Mouse (Mus musculus) MN1 (cell line): Measurements from ENCODE around the gene Oasl2.
"Not testable (repeated sequence)": the region's sequence is repeated elsewhere in the genome, so short reads cannot be mapped to it uniquely, and the experiment has no call there.

ENCODE experiments used
- DNase-seq: peaks from one replicate; pipeline ENCODE4 v3.0.0-alpha.2; 2016; ENCODE audit warnings: low spot score

The Oasl2 gene

DNA sequence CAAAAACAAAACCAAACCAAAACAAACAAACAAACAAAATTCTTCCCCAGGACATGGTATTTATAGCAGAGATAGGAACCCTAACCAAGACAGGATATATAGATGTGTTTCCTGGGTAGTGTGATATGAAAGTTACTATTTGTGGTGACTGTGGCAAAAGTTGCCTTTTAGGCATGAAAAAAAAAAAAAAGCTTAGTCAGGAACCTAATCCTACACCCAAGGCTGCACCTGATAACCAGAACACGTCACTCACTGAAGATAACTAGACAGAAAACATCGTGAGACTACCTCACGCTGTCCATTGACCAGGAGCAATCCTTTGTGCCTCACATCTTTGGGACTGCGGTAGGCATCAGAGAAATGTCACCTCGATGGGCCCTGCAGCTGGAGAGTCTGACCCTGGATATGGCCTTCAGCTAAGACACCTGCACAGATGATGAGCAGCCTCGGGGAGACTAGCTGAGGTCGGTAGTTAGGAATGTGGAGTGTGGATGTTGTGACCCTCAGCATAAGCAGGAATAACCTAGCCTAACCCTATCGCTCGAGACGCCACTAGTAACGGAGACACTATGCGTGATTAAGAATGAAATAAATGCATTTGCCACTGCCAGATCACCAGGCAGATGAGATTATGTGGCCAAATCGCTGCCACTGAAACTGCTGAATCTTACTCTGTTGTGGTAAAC, at the start of gene Oasl2:
Oasl2 (plus strand) TSS at position 249 of the 686 bp plus-strand sequence.
- no peak for DNase-seq

GRCm38 (mm10) chr5:114851565-114852236, 45.0 kb upstream of the Oasl2 start:
- DNase-seq: no peak

DNA sequence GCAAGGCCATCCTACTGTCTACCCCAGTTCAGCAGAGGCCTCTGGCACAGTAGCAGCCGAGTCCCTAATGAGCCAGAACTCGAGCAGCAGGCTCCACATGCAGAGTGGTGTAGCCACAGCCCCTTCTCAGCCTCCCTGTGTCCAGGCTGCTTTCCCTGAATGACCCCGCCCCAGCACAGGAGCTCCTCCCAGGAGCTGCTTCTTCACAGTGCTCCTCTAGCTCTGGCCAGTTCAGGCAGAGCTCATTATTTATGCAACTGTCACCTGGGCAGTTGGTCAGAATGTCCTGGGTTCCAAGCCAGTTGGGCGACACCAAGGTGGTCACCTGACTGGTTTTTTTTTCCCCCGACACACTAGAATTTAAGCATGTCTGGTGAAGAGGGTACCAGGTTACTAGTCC, 43.4 kb upstream of the Oasl2 start, which contains the start of gene 4930519G04Rik:
4930519G04Rik (plus strand) TSS at position 301 of the 400 bp plus-strand sequence.
- DNase-seq: not testable (repeated sequence)

DNA sequence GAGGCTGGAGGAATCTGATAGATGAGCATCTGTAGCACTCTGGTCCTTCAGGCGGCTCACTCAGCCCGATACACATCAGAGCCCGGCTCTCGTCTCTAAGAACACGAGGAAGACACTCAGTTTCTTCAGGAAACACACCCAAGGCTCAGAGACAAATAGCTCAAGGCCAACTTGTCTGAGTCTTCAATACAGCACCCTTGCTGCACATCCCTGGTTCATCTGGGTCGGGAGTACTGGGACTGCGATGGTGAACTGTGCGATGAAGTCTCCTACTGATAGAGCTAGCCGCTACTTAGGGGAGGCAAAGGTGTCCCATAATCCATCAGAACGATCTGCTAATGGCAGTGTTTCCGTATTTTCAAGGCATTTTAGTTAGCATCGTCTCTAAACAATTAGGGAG, 38.2 kb upstream of the Oasl2 start, which contains the start of gene Gm9936:
Gm9936 (minus strand) TSS at position 101 of the 400 bp plus-strand sequence.
- DNase-seq: no peak

GRCm38 (mm10) chr5:114859253-114859652, 37.5 kb upstream of the Oasl2 start:
- DNase-seq: peak; percentile 76

GRCm38 (mm10) chr5:114861730-114862129, 35.0 kb upstream of the Oasl2 start:
- no peak for DNase-seq

GRCm38 (mm10) chr5:114864813-114865212, 31.9 kb upstream of the Oasl2 start:
- DNase-seq: no peak

DNA sequence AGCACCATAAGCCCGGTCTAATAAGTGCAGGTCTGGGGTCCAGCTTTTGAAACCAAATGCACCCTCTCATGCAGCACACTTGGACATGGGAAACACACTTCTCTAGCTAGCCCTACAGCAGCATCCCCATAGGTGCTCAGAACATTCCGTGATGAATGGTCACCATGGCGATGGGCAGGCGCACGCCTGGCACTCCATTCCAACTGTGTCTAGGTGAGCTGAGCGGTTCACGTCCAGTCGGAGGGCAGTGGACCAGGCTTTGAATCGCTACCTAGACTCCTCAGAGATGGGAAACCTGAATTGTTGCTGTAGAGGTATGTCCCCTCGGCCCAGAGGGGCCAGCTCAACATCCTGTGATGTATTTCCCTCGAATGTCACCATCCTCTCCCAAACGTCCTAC, 31.5 kb upstream of the Oasl2 start:
- no peak for DNase-seq

DNA sequence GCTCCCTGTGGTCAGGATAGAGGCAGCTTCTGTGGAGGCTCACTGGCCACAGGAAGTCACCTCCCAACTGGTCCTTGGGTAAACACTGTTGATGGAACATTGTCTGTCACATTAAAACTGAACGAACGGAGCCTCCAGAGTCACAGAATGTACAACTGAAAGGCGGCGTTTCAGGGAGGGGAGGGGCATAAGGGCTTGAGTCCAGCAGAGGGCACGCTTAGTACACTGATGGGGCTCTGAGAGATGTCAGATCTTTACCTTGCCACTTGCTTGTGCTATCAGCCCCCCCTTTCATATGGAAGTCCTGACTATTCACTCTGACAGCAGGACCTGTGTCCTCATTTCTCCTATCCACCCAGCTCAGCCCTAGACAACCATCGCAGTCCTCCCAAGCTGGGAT, 20.9 kb upstream of the Oasl2 start:
- DNase-seq: peak; percentile 12

GRCm38 (mm10) chr5:114876331-114876730, 20.4 kb upstream of the Oasl2 start:
- no peak for DNase-seq

GRCm38 (mm10) chr5:114877487-114877886, 19.2 kb upstream of the Oasl2 start:
- no peak for DNase-seq

- no peak for DNase-seq
These were observed 17.3 kb upstream of the Oasl2 start for GRCm38 (mm10) chr5:114879399-114879798.

- DNase-seq: not testable (repeated sequence)
These were observed 14.4 kb upstream of the Oasl2 start for GRCm38 (mm10) chr5:114882319-114882718.

- no peak for DNase-seq
These were observed 13.7 kb upstream of the Oasl2 start for GRCm38 (mm10) chr5:114883022-114883421.

DNA sequence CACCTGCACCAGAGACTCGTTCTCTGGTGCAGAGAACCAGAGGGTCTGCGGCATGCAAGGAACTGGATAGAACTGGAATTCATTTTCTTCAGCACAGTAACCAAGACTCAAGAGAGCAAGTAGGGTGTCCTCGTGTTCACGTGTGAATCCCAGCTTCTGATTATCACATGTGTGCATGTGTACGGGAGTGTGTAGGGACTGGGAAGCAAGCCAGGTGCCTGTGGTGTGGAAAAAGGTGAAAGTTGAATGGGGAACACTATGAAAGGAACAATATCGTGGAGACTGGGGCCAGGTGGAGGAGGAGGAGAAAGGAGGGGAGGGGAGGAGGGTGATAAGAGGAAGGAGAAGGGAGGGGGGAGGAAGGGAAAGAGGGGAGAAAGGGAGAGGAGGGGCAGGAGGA, 9.9 kb upstream of the Oasl2 start:
- no peak for DNase-seq

- DNase-seq: no peak
These were observed 7.7 kb upstream of the Oasl2 start for GRCm38 (mm10) chr5:114888995-114889394.

DNA sequence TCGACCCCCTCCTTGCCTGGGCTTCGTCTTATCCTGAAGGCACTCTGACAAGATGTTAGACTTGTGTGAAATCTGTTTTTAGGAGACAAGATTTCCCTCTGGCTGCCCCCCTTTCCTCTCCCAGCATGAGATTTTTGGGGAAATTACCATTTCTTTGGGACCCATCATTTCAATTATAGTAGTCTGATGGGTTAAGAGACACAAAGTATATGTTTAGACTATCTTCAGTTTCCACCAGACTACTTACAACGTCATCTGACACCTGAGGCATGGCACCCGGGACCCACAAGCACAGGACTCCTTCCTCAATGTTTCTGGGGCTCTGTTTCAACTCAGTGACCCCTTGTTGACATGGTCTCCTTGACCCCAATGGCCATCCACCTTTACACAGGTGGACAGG, 1.2 kb upstream of the Oasl2 start:
- DNase-seq: no peak

GRCm38 (mm10) chr5:114897374-114897793, 648 bp downstream of the Oasl2 start:
- DNase-seq: peak; percentile 52

DNA sequence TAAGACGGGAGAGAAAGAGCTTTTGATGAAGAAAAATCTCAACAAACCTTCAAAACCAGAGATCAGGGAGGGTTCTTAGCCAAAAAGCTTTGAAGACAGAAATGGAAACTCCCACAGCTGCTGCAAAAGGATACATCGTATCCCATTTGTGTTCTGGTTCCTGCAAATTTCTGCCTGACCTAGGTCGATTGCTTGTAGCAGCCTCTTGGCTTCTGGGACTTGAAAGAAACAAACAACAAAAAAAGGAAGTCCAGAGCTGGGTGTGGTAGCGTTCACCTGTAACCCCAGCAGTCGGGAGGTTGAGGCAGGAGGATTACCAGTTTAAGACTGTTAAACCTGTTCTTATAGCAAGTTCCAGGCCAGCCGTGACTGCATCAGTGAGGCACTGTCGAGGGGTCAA, 2.1 kb downstream of the Oasl2 start:
- DNase-seq: no peak

- DNase-seq: no peak
These were observed 5.7 kb downstream of the Oasl2 start for GRCm38 (mm10) chr5:114902413-114902812.

DNA sequence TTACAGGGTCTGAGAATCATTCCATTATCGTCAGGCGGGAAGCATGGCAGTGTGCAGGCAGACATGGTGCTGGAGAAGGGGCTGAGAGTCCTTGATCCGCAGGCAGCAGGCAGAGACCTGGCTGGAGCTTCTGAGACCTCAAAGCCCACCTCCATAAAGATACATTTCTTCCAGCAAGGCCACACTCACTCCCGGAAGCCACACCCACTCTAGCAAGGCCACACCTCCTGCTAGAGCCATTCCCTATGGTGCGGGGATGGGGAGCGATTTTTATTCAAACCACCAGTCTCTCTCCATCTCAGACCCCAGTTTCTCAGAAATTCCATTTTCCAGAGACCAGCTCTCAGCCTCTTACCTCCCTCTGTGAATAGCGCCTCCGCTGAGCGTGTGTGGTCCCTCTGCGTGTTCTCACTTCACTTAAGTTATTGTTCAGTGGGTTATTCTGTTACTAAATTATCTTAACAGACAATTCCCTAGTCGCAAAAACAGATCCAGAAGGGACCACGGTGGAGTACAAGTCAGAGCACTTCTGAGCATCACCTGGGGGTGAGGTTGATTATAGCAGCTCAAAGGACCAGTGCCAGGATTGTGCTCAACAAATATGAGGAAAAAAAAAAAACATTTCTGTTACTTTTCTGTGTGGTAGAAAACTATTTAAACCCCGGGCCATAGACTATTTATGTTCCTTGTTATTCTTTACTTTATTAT, 12.0 kb downstream of the Oasl2 start:
- no peak for DNase-seq

GRCm38 (mm10) chr5:114913686-114914085, 16.9 kb downstream of the Oasl2 start:
- peak; percentile 41 for DNase-seq

DNA sequence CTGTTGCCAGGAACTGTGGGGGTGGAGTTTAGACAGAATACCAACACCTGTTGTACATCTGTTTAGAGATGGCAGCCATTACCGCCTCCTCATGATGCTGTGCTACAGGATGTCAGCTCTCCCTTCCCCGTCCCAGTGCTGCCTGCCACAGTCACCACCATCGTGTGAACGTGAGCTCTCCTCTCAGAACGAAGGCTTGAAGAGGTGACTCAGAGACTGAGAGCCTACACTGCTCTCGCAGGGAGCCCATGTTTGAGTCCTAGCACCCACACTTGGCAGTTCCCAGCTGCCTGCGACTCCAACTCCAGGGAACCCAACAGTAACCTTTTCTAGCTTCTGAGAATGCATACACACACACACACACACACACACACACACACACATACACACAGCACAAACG, 18.1 kb downstream of the Oasl2 start:
- no peak for DNase-seq
